Mouse (Mus musculus): ENCODE measurements around the gene Nipa2.
"Not testable (repeated sequence)": the region's sequence is repeated elsewhere in the genome, so short reads cannot be mapped to it uniquely, and the experiment has no call there.

The Nipa2 gene

GRCm38 (mm10) chr7:55928649-55929048 lies 33.6 kb downstream of the Nipa2 start:
- DNase-seq: no peak

GRCm38 (mm10) chr7:55927262-55927661 lies 35.0 kb downstream of the Nipa2 start:
- DNase-seq: no peak

- not testable (repeated sequence) for DNase-seq
These were observed 43.9 kb downstream of the Nipa2 start for GRCm38 (mm10) chr7:55918365-55918764.

- no peak for DNase-seq
These were observed 50.2 kb downstream of the Nipa2 start for GRCm38 (mm10) chr7:55912118-55912517.

- DNase-seq: no peak
These were observed 50.9 kb downstream of the Nipa2 start for GRCm38 (mm10) chr7:55911371-55911770.

GRCm38 (mm10) chr7:55910356-55910755 lies 51.9 kb downstream of the Nipa2 start:
- no peak for DNase-seq

- no peak for DNase-seq
These were observed 52.8 kb downstream of the Nipa2 start for GRCm38 (mm10) chr7:55909519-55909918.

- no peak for DNase-seq
These were observed 56.8 kb downstream of the Nipa2 start for GRCm38 (mm10) chr7:55905449-55905848.

- DNase-seq: no peak
These were observed 58.5 kb downstream of the Nipa2 start for GRCm38 (mm10) chr7:55903766-55904165.

GRCm38 (mm10) chr7:55891797-55892196 lies 70.5 kb downstream of the Nipa2 start:
- DNase-seq: peak in 1 of 2 experiments; percentile 6

- no peak for DNase-seq
These were observed 71.5 kb downstream of the Nipa2 start for GRCm38 (mm10) chr7:55890731-55891130.

- DNase-seq: no peak
These were observed 72.3 kb downstream of the Nipa2 start for GRCm38 (mm10) chr7:55889996-55890395.

GRCm38 (mm10) chr7:55888603-55889002 lies 73.7 kb downstream of the Nipa2 start:
- no peak for DNase-seq

Measured in B cell, adult 2 months (primary cell).